9 mouse cellular contexts compared by ENCODE assay signal in genomic region chr4:133626221-133626620, GRCm38 (mm10). TPM values are rescaled to one million over a fixed set of nuclear protein-coding genes. Genes with fewer than 3 reads are reported as not detected.
DNase-seq lines count a peak whose midpoint lies in the region; ATAC-seq and TF ChIP-seq lines count a peak whose summit lies in the region.
"Had no signal": no experiment of that assay in that cellular context is flagged by ENCODE, and none has a peak within 500 bp of the region (broad histone marks: within the 10 kb centered on the region; RNA-seq: fewer than 3 reads in every experiment).

No protein-coding gene starts in this region.

- H3K27ac ChIP-seq in cerebellum, adult 2 months (ENCODE audit: insufficient read depth, low read length), result peak overlapping the region; percentile 63
- H3K27ac ChIP-seq in intestine, embryonic 15.5 days, result 0 out of 2 replicates have a peak overlapping the region, but pooled peaks have one; percentile 3
- H3K27ac ChIP-seq in intestine, embryonic 16.5 days (ENCODE audit: low read length), result no peak overlapping the region
- peak overlapping the region; percentile 47 for H3K27ac ChIP-seq in neural tube, embryonic 13.5 days (replicated peaks)
- H3K27ac ChIP-seq in liver, postnatal 0 days (ENCODE audit: low read depth), result peak overlapping the region; percentile 85

- peaks cover 42% of the 10 kb centered on the region for H3K4me1 ChIP-seq in cerebellum, adult 2 months (ENCODE audit: control insufficient read depth, insufficient read depth, low read length)
- no peaks in the 10 kb centered on the region; the same call in 1 of the 2 replicates for H3K4me1 ChIP-seq in intestine, embryonic 15.5 days (replicated peaks)
- peaks cover under 1% of the 10 kb centered on the region for H3K4me1 ChIP-seq in intestine, embryonic 16.5 days (ENCODE audit: control insufficient read depth, insufficient read depth, low read length)
- H3K4me1 ChIP-seq in neural tube, embryonic 13.5 days (replicated peaks), result peaks cover 27% of the 10 kb centered on the region
- peaks cover 29% of the 10 kb centered on the region for H3K4me1 ChIP-seq in liver, postnatal 0 days (ENCODE audit: insufficient read depth)

- ATAC-seq in intestine, embryonic 15.5 days, result no peak
- no peak for ATAC-seq in intestine, embryonic 16.5 days
- no peak for ATAC-seq in neural tube, embryonic 13.5 days (ENCODE audit: low read depth)
- peak; percentile 4; the same call in 1 of the 2 replicates for ATAC-seq in liver, postnatal 0 days

- no peak for DNase-seq in cerebellum, adult 2 months
- no peak for DNase-seq in cerebellum, adult 11 months
- DNase-seq in neural tube, embryonic 10.5 days (ENCODE audit: extremely low spot score, low spot score), result no peak
- no peak for DNase-seq in liver, postnatal 0 days
- DNase-seq in adipocyte (ENCODE audit: low spot score), result no peak
- DNase-seq: layer of hippocampus, adult 9-11 months had no signal

- no peak for TF ChIP-seq CTCF in cerebellum, adult 2 months (IDR thresholded peaks at IDR 0.05; ENCODE audit: borderline replicate concordance, insufficient read depth, low read depth, low read length)
- TF ChIP-seq CTCF in liver, postnatal 0 days (IDR thresholded peaks at IDR 0.05; ENCODE audit: low read depth), result no peak

- no peak for TF ChIP-seq POLR2A in cerebellum, adult 2 months (IDR thresholded peaks at IDR 0.05; ENCODE audit: borderline replicate concordance, insufficient read depth, low read length)

- H3K36me3 ChIP-seq in intestine, embryonic 15.5 days, result 0 out of 2 replicates have a peak, but pooled peaks cover 3% of the 10 kb centered on the region
- peaks cover 7% of the 10 kb centered on the region for H3K36me3 ChIP-seq in intestine, embryonic 16.5 days (ENCODE audit: control insufficient read depth, insufficient read depth, low read length)
- H3K36me3 ChIP-seq in neural tube, embryonic 13.5 days, result peaks cover 42% of the 10 kb centered on the region
- H3K36me3 ChIP-seq in liver, postnatal 0 days (replicated peaks; ENCODE audit: insufficient read depth, low read length), result peaks cover 18% of the 10 kb centered on the region; the same call in 1 of the 2 replicates

- H3K4me2 ChIP-seq in intestine, embryonic 15.5 days (replicated peaks), result no peak overlapping the region
- no peak overlapping the region for H3K4me2 ChIP-seq in intestine, embryonic 16.5 days (ENCODE audit: low read depth, low read length)
- H3K4me2 ChIP-seq in neural tube, embryonic 13.5 days, result no peak overlapping the region
- H3K4me2 ChIP-seq in liver, postnatal 0 days (ENCODE audit: low read depth, low read length), result no peak overlapping the region

- no peak for TF ChIP-seq EP300 in liver, postnatal 0 days (IDR thresholded peaks at IDR 0.05; ENCODE audit: low read depth)

- no peaks in the 10 kb centered on the region for H3K9me3 ChIP-seq in intestine, embryonic 15.5 days
- H3K9me3 ChIP-seq in intestine, embryonic 16.5 days (ENCODE audit: control insufficient read depth, low read length), result no peaks in the 10 kb centered on the region
- H3K9me3 ChIP-seq in neural tube, embryonic 13.5 days, result no peaks in the 10 kb centered on the region
- H3K9me3 ChIP-seq in liver, postnatal 0 days (ENCODE audit: low read length), result no peaks in the 10 kb centered on the region

- H3K4me3 ChIP-seq in cerebellum, adult 2 months (replicated peaks; ENCODE audit: insufficient read depth, low read depth, low read length), result no peak overlapping the region
- H3K4me3 ChIP-seq in intestine, embryonic 15.5 days (replicated peaks), result no peak overlapping the region
- H3K4me3 ChIP-seq in intestine, embryonic 16.5 days (ENCODE audit: low read length), result no peak overlapping the region
- no peak overlapping the region for H3K4me3 ChIP-seq in neural tube, embryonic 13.5 days
- H3K4me3 ChIP-seq in liver, postnatal 0 days (ENCODE audit: low read depth, low read length), result no peak overlapping the region

- 39% methylated on average over 5 of the region's 5 CpGs for WGBS in cerebellum, adult 2 months
- WGBS in intestine, embryonic 15.5 days, result 74% methylated on average over 5 of the region's 5 CpGs
- WGBS in intestine, embryonic 16.5 days, result 67% methylated on average over 5 of the region's 5 CpGs
- 45% methylated on average over 5 of the region's 5 CpGs for WGBS in neural tube, embryonic 13.5 days
- WGBS in liver, postnatal 0 days (ENCODE audit: insufficient replicate concordance), result 50% methylated on average over 5 of the region's 5 CpGs

- H3K9ac ChIP-seq in intestine, embryonic 15.5 days, result no peak overlapping the region
- H3K9ac ChIP-seq in intestine, embryonic 16.5 days (ENCODE audit: low read depth, low read length), result no peak overlapping the region
- no peak overlapping the region for H3K9ac ChIP-seq in neural tube, embryonic 13.5 days
- no peak overlapping the region for H3K9ac ChIP-seq in liver, postnatal 0 days (replicated peaks)

- no peaks in the 10 kb centered on the region for H3K27me3 ChIP-seq in cerebellum, adult 2 months (ENCODE audit: control insufficient read depth, insufficient read depth, low read length)
- no peaks in the 10 kb centered on the region for H3K27me3 ChIP-seq in intestine, embryonic 15.5 days (replicated peaks)
- H3K27me3 ChIP-seq in intestine, embryonic 16.5 days (replicated peaks; ENCODE audit: control insufficient read depth, insufficient read depth, low read length), result no peaks in the 10 kb centered on the region
- H3K27me3 ChIP-seq in neural tube, embryonic 13.5 days, result no peaks in the 10 kb centered on the region
- H3K27me3 ChIP-seq in liver, postnatal 0 days (ENCODE audit: insufficient read depth, low read length), result no peaks in the 10 kb centered on the region

RNA-seq across cellular contexts. Expression of gene Zdhhc18, which starts 23.7 kb away (rescaled TPM):
- polyA plus RNA-seq in cerebellum, adult 2 months (2012; rRNA removed), result 51.8 and 58.7 TPM in 2 replicates
- 2.0 and 4.1 TPM in 2 replicates for polyA plus RNA-seq in intestine, embryonic 15.5 days (2015; fragmentation: Nextera tagmentation; extraction: Ambion mirVana)
- 1.3 and 1.6 TPM in 2 replicates for polyA plus RNA-seq in intestine, embryonic 16.5 days (2015; fragmentation: Nextera tagmentation; extraction: Ambion mirVana)
- 2.8 and 4.3 TPM in 2 replicates for polyA plus RNA-seq in neural tube, embryonic 13.5 days (2015; fragmentation: Nextera tagmentation; extraction: Ambion mirVana)
- polyA plus RNA-seq in liver, postnatal 0 days (2015; fragmentation: Nextera tagmentation; extraction: Ambion mirVana), result 2.1 and 2.6 TPM in 2 replicates

RNA-seq across cellular contexts. Expression of gene Sfn, which starts 24.3 kb away (rescaled TPM):
- 4.2 and 4.8 TPM in 2 replicates for polyA plus RNA-seq in cerebellum, adult 2 months (2012; rRNA removed)
- polyA plus RNA-seq in intestine, embryonic 15.5 days (2015; fragmentation: Nextera tagmentation; extraction: Ambion mirVana), result 47.4 and 51.0 TPM in 2 replicates
- polyA plus RNA-seq in intestine, embryonic 16.5 days (2015; fragmentation: Nextera tagmentation; extraction: Ambion mirVana), result 50.1 and 59.9 TPM in 2 replicates
- polyA plus RNA-seq in neural tube, embryonic 13.5 days (2015; fragmentation: Nextera tagmentation; extraction: Ambion mirVana), result 1.0 and 3.3 TPM in 2 replicates
- polyA plus RNA-seq in liver, postnatal 0 days (2015; fragmentation: Nextera tagmentation; extraction: Ambion mirVana), result 0.40 and 0.59 TPM in 2 replicates

RNA-seq across cellular contexts. Expression of gene Gpn2, which starts 42.1 kb away (rescaled TPM):
- polyA plus RNA-seq in cerebellum, adult 2 months (2012; rRNA removed), result 23.6 and 23.9 TPM in 2 replicates
- polyA plus RNA-seq in intestine, embryonic 15.5 days (2015; fragmentation: Nextera tagmentation; extraction: Ambion mirVana), result 16.5 and 19.8 TPM in 2 replicates
- polyA plus RNA-seq in intestine, embryonic 16.5 days (2015; fragmentation: Nextera tagmentation; extraction: Ambion mirVana), result 17.1 and 17.3 TPM in 2 replicates
- 17.7 TPM in 2 replicates for polyA plus RNA-seq in neural tube, embryonic 13.5 days (2015; fragmentation: Nextera tagmentation; extraction: Ambion mirVana)
- 10.2 and 10.9 TPM in 2 replicates for polyA plus RNA-seq in liver, postnatal 0 days (2015; fragmentation: Nextera tagmentation; extraction: Ambion mirVana)

RNA-seq across cellular contexts. Expression of gene Pigv, which starts 46.2 kb away (rescaled TPM):
- 10.8 and 11.1 TPM in 2 replicates for polyA plus RNA-seq in cerebellum, adult 2 months (2012; rRNA removed)
- polyA plus RNA-seq in intestine, embryonic 15.5 days (2015; fragmentation: Nextera tagmentation; extraction: Ambion mirVana), result 16.9 and 17.7 TPM in 2 replicates
- polyA plus RNA-seq in intestine, embryonic 16.5 days (2015; fragmentation: Nextera tagmentation; extraction: Ambion mirVana), result 16.6 and 18.5 TPM in 2 replicates
- 12.3 and 14.2 TPM in 2 replicates for polyA plus RNA-seq in neural tube, embryonic 13.5 days (2015; fragmentation: Nextera tagmentation; extraction: Ambion mirVana)
- 5.2 and 5.9 TPM in 2 replicates for polyA plus RNA-seq in liver, postnatal 0 days (2015; fragmentation: Nextera tagmentation; extraction: Ambion mirVana)

RNA-seq across cellular contexts. Expression of gene Gpatch3, which starts 51.7 kb away (rescaled TPM):
- polyA plus RNA-seq in cerebellum, adult 2 months (2012; rRNA removed), result 9.4 and 10.2 TPM in 2 replicates
- polyA plus RNA-seq in intestine, embryonic 15.5 days (2015; fragmentation: Nextera tagmentation; extraction: Ambion mirVana), result 6.7 and 7.1 TPM in 2 replicates
- polyA plus RNA-seq in intestine, embryonic 16.5 days (2015; fragmentation: Nextera tagmentation; extraction: Ambion mirVana), result 5.5 and 7.5 TPM in 2 replicates
- 7.0 and 7.8 TPM in 2 replicates for polyA plus RNA-seq in neural tube, embryonic 13.5 days (2015; fragmentation: Nextera tagmentation; extraction: Ambion mirVana)
- polyA plus RNA-seq in liver, postnatal 0 days (2015; fragmentation: Nextera tagmentation; extraction: Ambion mirVana), result 4.5 and 5.3 TPM in 2 replicates

Comparison
In these comparisons a context has a peak if more than half of its experiments do, and no peak if none do; other contexts are left out.
1. RNA of gene Zdhhc18, which starts 23.7 kb away (polyA plus RNA-seq): 51.8 to 58.7 TPM in cerebellum, adult 2 months; 2.8 to 4.3 TPM in neural tube, embryonic 13.5 days, 2.0 to 4.1 TPM in intestine, embryonic 15.5 days, 2.1 to 2.6 TPM in liver, postnatal 0 days and 1.3 to 1.6 TPM in intestine, embryonic 16.5 days; every median in the first group is over 10 times any median in the second.